Mouse (Mus musculus) embryonic fibroblast, embryonic 13.5 days (primary cell): Measurements from ENCODE around the gene Dennd1a. TPM values are rescaled to one million over a fixed set of nuclear protein-coding genes. Genes with fewer than 3 reads are reported as not detected.

Source experiments
- H3K27ac ChIP-seq: 2 replicates; pipeline ENCODE4 v1.5.1; 2012; ENCODE audit warnings: low read length, control low read depth, inconsistent platforms; ENCODE audit not compliant: insufficient read depth
- H3K4me1 ChIP-seq: 2 replicates; pipeline ENCODE4 v1.6.1; 2011; ENCODE audit warnings: low read length; ENCODE audit not compliant: control insufficient read depth, insufficient read depth
- H3K4me3 ChIP-seq: 2 replicates; pipeline ENCODE4 v1.5.1; 2011; ENCODE audit warnings: mild to moderate bottlenecking, control low read depth, low read length; ENCODE audit not compliant: insufficient read depth
- CTCF ChIP-seq: IDR thresholded peaks from 2 replicates; pipeline ENCODE4 v1.5.1; 2011; ENCODE audit warnings: mild to moderate bottlenecking, control low read depth, low read length, moderate library complexity, borderline replicate concordance; ENCODE audit not compliant: insufficient read depth
- POLR2A ChIP-seq: IDR thresholded peaks from 2 replicates; pipeline ENCODE4 v1.6.1; 2011; ENCODE audit warnings: low read depth, mild to moderate bottlenecking, control low read depth, low read length, moderate library complexity
- polyA plus RNA-seq: library from polyadenylated mRNA; stranded (reverse); fragments of >200 nt; gene quantifications from 2 replicates; pipeline ENCODE4 v1.2.4, GENCODE M21; 2011; ENCODE audit warnings: low read depth; ENCODE audit not compliant: missing spikeins, insufficient read length

Dennd1a gene
- polyA plus RNA-seq, 1 experiment: 25.7 TPM

- Histone ChIP-seq H3K4me3 (no peak overlapping the region), H3K4me1 (no peaks in the 10 kb centered on the region), H3K27ac (no peak overlapping the region)
- TF ChIP-seq CTCF (no peak), POLR2A (no peak)
Measured at GRCm38 (mm10) chr2:37818761-37819525, 468.2 kb downstream of the Dennd1a start.

- Histone ChIP-seq H3K4me1 (no peaks in the 10 kb centered on the region), H3K27ac (no peak overlapping the region), H3K4me3 (no peak overlapping the region)
- peak; percentile 94 for TF ChIP-seq CTCF
- no peak for TF ChIP-seq POLR2A
Measured at GRCm38 (mm10) chr2:37815676-37816075, 471.5 kb downstream of the Dennd1a start.

GRCm38 (mm10) chr2:37814820-37815361 lies 472.3 kb downstream of the Dennd1a start:
- no peak for TF ChIP-seq POLR2A
- no peak for TF ChIP-seq CTCF
- no peak overlapping the region for H3K4me3 ChIP-seq
- no peak overlapping the region for H3K27ac ChIP-seq
- H3K4me1 ChIP-seq: no peaks in the 10 kb centered on the region

- Histone ChIP-seq H3K4me1 (no peaks in the 10 kb centered on the region), H3K27ac (no peak overlapping the region), H3K4me3 (no peak overlapping the region)
- no peak for TF ChIP-seq CTCF
- TF ChIP-seq POLR2A: no peak
Measured at GRCm38 (mm10) chr2:37812401-37812800, 474.8 kb downstream of the Dennd1a start.

- Histone ChIP-seq H3K4me1 (no peaks in the 10 kb centered on the region), H3K4me3 (no peak overlapping the region), H3K27ac (no peak overlapping the region)
- TF ChIP-seq POLR2A (no peak), CTCF (no peak)
Measured at GRCm38 (mm10) chr2:37811682-37812081, 475.5 kb downstream of the Dennd1a start.

GRCm38 (mm10) chr2:37802610-37803212 lies 484.5 kb downstream of the Dennd1a start:
- TF ChIP-seq POLR2A (no peak), CTCF (peak; percentile 98)
- Histone ChIP-seq H3K4me1 (no peaks in the 10 kb centered on the region), H3K27ac (no peak overlapping the region), H3K4me3 (no peak overlapping the region)

GRCm38 (mm10) chr2:37801687-37802086 lies 485.5 kb downstream of the Dennd1a start:
- no peak overlapping the region for H3K4me3 ChIP-seq
- H3K4me1 ChIP-seq: no peaks in the 10 kb centered on the region
- no peak for TF ChIP-seq CTCF
- TF ChIP-seq POLR2A: no peak
- H3K27ac ChIP-seq: no peak overlapping the region

- H3K4me1 ChIP-seq: no peaks in the 10 kb centered on the region
- no peak for TF ChIP-seq POLR2A
- no peak overlapping the region for H3K27ac ChIP-seq
- no peak overlapping the region for H3K4me3 ChIP-seq
Measured at GRCm38 (mm10) chr2:37799137-37799536, 488.1 kb downstream of the Dennd1a start.

- Histone ChIP-seq H3K27ac (no peak overlapping the region), H3K4me1 (no peaks in the 10 kb centered on the region), H3K4me3 (no peak overlapping the region)
- no peak for TF ChIP-seq CTCF
- TF ChIP-seq POLR2A: no peak
Measured at GRCm38 (mm10) chr2:37797046-37797445, 490.1 kb downstream of the Dennd1a start.

GRCm38 (mm10) chr2:37796021-37796420 lies 491.2 kb downstream of the Dennd1a start:
- Histone ChIP-seq H3K4me1 (no peaks in the 10 kb centered on the region), H3K27ac (no peak overlapping the region), H3K4me3 (no peak overlapping the region)
- no peak for TF ChIP-seq CTCF
- no peak for TF ChIP-seq POLR2A
